Mouse (Mus musculus) lung, postnatal 25 days (tissue): ENCODE data around the gene Trpv6.

ENCODE experiments used
- DNase-seq: peaks from one replicate; pipeline ENCODE4 v3.0.0; 2022; ENCODE audit warnings: low spot score

The Trpv6 gene

GRCm38 (mm10) chr6:41621241-41621990, 14.8 kb downstream of the Trpv6 start:
- no peak for DNase-seq

- no peak for DNase-seq
Observed at GRCm38 (mm10) chr6:41620173-41620798, 15.9 kb downstream of the Trpv6 start.

GRCm38 (mm10) chr6:41607637-41608036, 28.6 kb downstream of the Trpv6 start:
- no peak for DNase-seq

GRCm38 (mm10) chr6:41606214-41606613, 30.0 kb downstream of the Trpv6 start:
- peak; percentile 84 for DNase-seq

GRCm38 (mm10) chr6:41605794-41606104, 30.5 kb downstream of the Trpv6 start:
- DNase-seq = no peak

GRCm38 (mm10) chr6:41605061-41605793, 31.0 kb downstream of the Trpv6 start, which contains the start of gene Ephb6:
TSS of gene Ephb6 (plus strand) at chr6:41605482.
- peak; percentile 74 for DNase-seq

GRCm38 (mm10) chr6:41604401-41605050, 31.7 kb downstream of the Trpv6 start:
- peak; percentile 17 for DNase-seq

GRCm38 (mm10) chr6:41582189-41582588, 54.0 kb downstream of the Trpv6 start:
- DNase-seq = no peak

GRCm38 (mm10) chr6:41581295-41581694, 54.9 kb downstream of the Trpv6 start:
- no peak for DNase-seq

GRCm38 (mm10) chr6:41577297-41577696, 58.9 kb downstream of the Trpv6 start:
- DNase-seq = no peak

GRCm38 (mm10) chr6:41576526-41577097, 59.6 kb downstream of the Trpv6 start:
- DNase-seq = no peak
